Mouse (Mus musculus) C2C12 (cell line): Measurements from ENCODE around the gene Rnf227. TPM values are rescaled to one million over a fixed set of nuclear protein-coding genes. Genes with fewer than 3 reads are reported as not detected.

Experiments
- H3K27me3 ChIP-seq: one replicate; pipeline ENCODE4 v1.6.1; 2011; ENCODE audit not compliant: control insufficient read depth, insufficient read depth, insufficient read length
- H3K36me3 ChIP-seq: one replicate; pipeline ENCODE4 v1.6.1; 2011; ENCODE audit not compliant: control insufficient read depth, insufficient read depth
- H3K4me3 ChIP-seq: one replicate; pipeline ENCODE4 v1.5.1; 2011; ENCODE audit warnings: mild to moderate bottlenecking, control low read depth; ENCODE audit not compliant: poor library complexity, insufficient read depth, severe bottlenecking
- H3K79me2 ChIP-seq: one replicate; pipeline ENCODE4 v1.6.1; 2011; ENCODE audit not compliant: control insufficient read depth, insufficient read depth
- H3K79me3 ChIP-seq: one replicate; pipeline ENCODE4 v1.6.1; 2011; ENCODE audit warnings: low read depth, control low read depth
- H3ac ChIP-seq: one replicate; pipeline ENCODE3; 2011; ENCODE audit warnings: low read depth; ENCODE audit not compliant: control insufficient read depth, insufficient read length
- CEBPB ChIP-seq: IDR thresholded peaks from one replicate; pipeline ENCODE4 v1.6.1; 2011; ENCODE audit warnings: low read depth, mild to moderate bottlenecking, control low read depth, moderate library complexity
- CTCF ChIP-seq: IDR thresholded peaks from one replicate; pipeline ENCODE4 v1.5.1; 2011; ENCODE audit not compliant: control insufficient read depth, insufficient read depth, insufficient read length
- FOSL1 ChIP-seq: IDR thresholded peaks from one replicate; pipeline ENCODE4 v1.8.0; 2011; ENCODE audit warnings: mild to moderate bottlenecking, low read length; ENCODE audit not compliant: poor library complexity, insufficient read depth, severe bottlenecking
- MAX ChIP-seq: IDR thresholded peaks from one replicate; pipeline ENCODE4 v1.6.1; 2011; ENCODE audit warnings: mild to moderate bottlenecking, control low read depth
- MYOD1 ChIP-seq: IDR thresholded peaks from one replicate; pipeline ENCODE4 v1.6.1; 2011; ENCODE audit warnings: low read depth; ENCODE audit not compliant: control insufficient read depth, insufficient read length
- MYOG ChIP-seq: IDR thresholded peaks from one replicate; pipeline ENCODE4 v1.6.1; 2011; ENCODE audit not compliant: control insufficient read depth, insufficient read length; ENCODE audit errors: extremely low read depth
- USF1 ChIP-seq: IDR thresholded peaks from one replicate; pipeline ENCODE4 v1.6.1; 2011; ENCODE audit warnings: low read depth, mild to moderate bottlenecking, control low read depth, moderate library complexity
- polyA plus RNA-seq: library from polyadenylated mRNA; unstranded; fragments of >200 nt; fragmentation: generic; extraction: Trizol; gene quantifications from one replicate; pipeline ENCODE4 v1.2.1, GENCODE M21; 2012; ENCODE audit warnings: missing spikeins

Gene Rnf227
- polyA plus RNA-seq, 1 experiment, result 3.9 TPM

GRCm38 (mm10) chr11:69384979-69385378 lies 44.7 kb downstream of the Rnf227 start:
- H3K79me2 ChIP-seq, result no peaks in the 10 kb centered on the region
- no peaks in the 10 kb centered on the region for H3K27me3 ChIP-seq
- no peak overlapping the region for H3K4me3 ChIP-seq
- H3ac ChIP-seq, result no peak overlapping the region
- no peak for TF ChIP-seq MAX
- no peak for TF ChIP-seq USF1
- no peak for TF ChIP-seq MYOG
- no peak for TF ChIP-seq CEBPB
- TF ChIP-seq MYOD1, result no peak
- TF ChIP-seq FOSL1, result no peak
- no peak for TF ChIP-seq CTCF
- no peaks in the 10 kb centered on the region for H3K79me3 ChIP-seq
- no peaks in the 10 kb centered on the region for H3K36me3 ChIP-seq

- no peak overlapping the region for H3K4me3 ChIP-seq
- no peaks in the 10 kb centered on the region for H3K79me2 ChIP-seq
- no peak overlapping the region for H3ac ChIP-seq
- H3K36me3 ChIP-seq, result no peaks in the 10 kb centered on the region
- no peak for TF ChIP-seq FOSL1
- TF ChIP-seq CEBPB, result no peak
- TF ChIP-seq MYOD1, result no peak
- no peak for TF ChIP-seq USF1
- TF ChIP-seq CTCF, result no peak
- TF ChIP-seq MYOG, result no peak
- TF ChIP-seq MAX, result no peak
- H3K27me3 ChIP-seq, result no peaks in the 10 kb centered on the region
- no peaks in the 10 kb centered on the region for H3K79me3 ChIP-seq
These were observed 46.5 kb downstream of the Rnf227 start for GRCm38 (mm10) chr11:69386758-69387157.

DNA sequence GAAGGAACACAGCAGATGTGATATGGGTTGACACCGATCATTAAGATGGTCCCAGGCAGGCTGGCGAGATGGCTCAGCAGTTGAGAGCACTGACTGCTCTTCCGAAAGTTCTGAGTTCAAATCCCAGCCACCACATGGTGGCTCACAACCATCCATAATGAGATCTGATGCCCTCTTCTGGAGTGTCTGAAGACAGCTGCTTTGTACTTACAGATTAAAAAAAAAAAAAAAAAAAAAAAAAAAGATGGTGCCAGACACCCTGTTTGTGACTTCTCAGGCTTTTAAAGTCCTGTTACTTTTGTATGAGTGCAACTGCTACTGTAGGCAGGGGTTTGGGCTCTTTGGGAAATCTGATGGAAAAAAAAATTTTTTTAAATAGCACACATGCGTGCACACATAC lies 48.4 kb downstream of the Rnf227 start:
- TF ChIP-seq MYOD1, result no peak
- TF ChIP-seq MYOG, result no peak
- no peak for TF ChIP-seq FOSL1
- no peak for TF ChIP-seq MAX
- TF ChIP-seq USF1, result no peak
- TF ChIP-seq CTCF, result no peak
- TF ChIP-seq CEBPB, result no peak
- no peak overlapping the region for H3K4me3 ChIP-seq
- no peak overlapping the region for H3ac ChIP-seq
- H3K36me3 ChIP-seq, result no peaks in the 10 kb centered on the region
- no peaks in the 10 kb centered on the region for H3K27me3 ChIP-seq
- H3K79me3 ChIP-seq, result no peaks in the 10 kb centered on the region
- H3K79me2 ChIP-seq, result peaks cover 2% of the 10 kb centered on the region

DNA sequence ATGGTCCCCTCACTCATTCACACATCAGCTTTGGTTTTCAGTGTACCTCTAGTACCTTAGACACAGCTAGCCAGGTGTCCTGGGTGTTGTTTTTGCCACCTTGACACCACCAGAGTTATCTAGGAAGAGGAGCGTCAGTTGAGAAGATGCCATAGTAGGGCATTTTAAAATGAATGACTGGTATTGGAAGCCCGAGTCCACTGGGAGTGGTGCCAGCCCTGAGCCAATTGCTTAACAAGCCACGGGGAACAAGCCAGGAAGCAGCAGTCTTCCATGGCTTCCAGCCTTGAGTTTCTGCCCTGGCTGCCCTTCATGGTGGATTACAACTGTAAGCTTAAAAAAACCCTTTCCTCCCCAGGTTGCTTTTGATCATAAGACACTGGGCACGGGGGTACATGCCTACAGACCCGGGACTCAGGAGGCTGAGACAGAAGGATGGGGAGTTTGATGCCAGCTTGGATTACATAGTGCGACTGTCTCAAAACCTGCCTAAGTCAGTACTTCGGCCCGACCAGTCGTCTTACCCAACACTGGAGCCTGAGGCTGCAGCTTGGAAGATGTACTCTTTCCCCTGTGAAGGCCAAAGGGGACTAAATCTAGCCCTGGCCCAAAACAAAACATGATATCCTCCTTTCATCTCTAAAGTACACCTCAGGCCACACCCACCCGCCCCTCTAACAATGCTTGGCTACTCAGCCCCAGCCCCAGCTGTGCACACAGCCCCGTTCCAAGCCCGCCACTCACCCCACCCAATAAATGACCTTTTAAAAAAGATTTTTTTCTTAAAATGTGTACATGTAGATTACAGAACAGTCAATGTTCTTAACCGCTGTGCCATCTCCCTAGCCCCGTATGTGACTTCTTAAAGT lies 49.5 kb downstream of the Rnf227 start:
- H3ac ChIP-seq, result no peak overlapping the region
- H3K27me3 ChIP-seq, result no peaks in the 10 kb centered on the region
- H3K79me3 ChIP-seq, result peaks cover 3% of the 10 kb centered on the region
- no peak overlapping the region for H3K4me3 ChIP-seq
- TF ChIP-seq USF1 (no peak), MYOD1 (no peak), FOSL1 (no peak)
- H3K36me3 ChIP-seq, result no peaks in the 10 kb centered on the region
- H3K79me2 ChIP-seq, result peaks cover 13% of the 10 kb centered on the region

GRCm38 (mm10) chr11:69390400-69391034 lies 50.3 kb downstream of the Rnf227 start:
- Histone ChIP-seq H3K79me3 (peaks cover 4% of the 10 kb centered on the region), H3K4me3 (no peak overlapping the region), H3K27me3 (no peaks in the 10 kb centered on the region), H3ac (no peak overlapping the region), H3K79me2 (peaks cover 15% of the 10 kb centered on the region), H3K36me3 (no peaks in the 10 kb centered on the region)
- no peak for TF ChIP-seq MYOG
- no peak for TF ChIP-seq CEBPB
- no peak for TF ChIP-seq MYOD1
- TF ChIP-seq CTCF, result no peak
- no peak for TF ChIP-seq FOSL1
- TF ChIP-seq MAX, result no peak
- no peak for TF ChIP-seq USF1

Other genes starting within 250 kb of the Rnf227 start
- 4.5 TPM for gene Per1, start 245.2 kb upstream of the Rnf227 start, polyA plus RNA-seq
- 0.06 TPM for gene Hes7, start 220.1 kb upstream of the Rnf227 start, polyA plus RNA-seq
- gene 9130213A22Rik, start 217.9 kb upstream of the Rnf227 start, polyA plus RNA-seq, result 0.21 TPM
- gene Aloxe3, start 214.6 kb upstream of the Rnf227 start, polyA plus RNA-seq, result 0.14 TPM
- gene Alox12b, start 183.5 kb upstream of the Rnf227 start, polyA plus RNA-seq, result not detected
- gene Alox8, start 142.6 kb upstream of the Rnf227 start, polyA plus RNA-seq, result 0.06 TPM
- not detected for gene Gucy2e, start 103.4 kb upstream of the Rnf227 start, polyA plus RNA-seq
- gene Cntrob, start 16.7 kb upstream of the Rnf227 start, polyA plus RNA-seq, result 9.9 TPM
- gene Trappc1, start 16.5 kb upstream of the Rnf227 start, polyA plus RNA-seq, result 114 TPM
- gene Kcnab3, start 14.2 kb upstream of the Rnf227 start, polyA plus RNA-seq, result 3.2 TPM
- 100 TPM for gene Chd3, start 28.9 kb downstream of the Rnf227 start, polyA plus RNA-seq
- gene Naa38, start 55.0 kb downstream of the Rnf227 start, polyA plus RNA-seq, result 229 TPM
- gene Cyb5d1, start 55.2 kb downstream of the Rnf227 start, polyA plus RNA-seq, result 22.8 TPM
- gene Tmem88, start 57.8 kb downstream of the Rnf227 start, polyA plus RNA-seq, result 0.16 TPM
- gene Kdm6b, start 73.2 kb downstream of the Rnf227 start, polyA plus RNA-seq, result 9.0 TPM
- gene Dnah2, start 208.6 kb downstream of the Rnf227 start, polyA plus RNA-seq, result 0.14 TPM
- gene Efnb3, start 219.7 kb downstream of the Rnf227 start, polyA plus RNA-seq, result 0.61 TPM
- 21.9 TPM for gene Wrap53, start 239.8 kb downstream of the Rnf227 start, polyA plus RNA-seq
- 226 TPM for gene Trp53, start 239.9 kb downstream of the Rnf227 start, polyA plus RNA-seq